Mouse (Mus musculus) intestine, embryonic 15.5 days (tissue): ENCODE data around the gene Mccc2. TPM values are rescaled to one million over a fixed set of nuclear protein-coding genes. Genes with fewer than 3 reads are reported as not detected.

Experiments
- ATAC-seq: fragments of 200-750 bp; cut with Nextera tagmentation; 2 replicates; pipeline ENCODE4 v1.8.0; 2017; ENCODE audit warnings: moderate TSS enrichment, moderate library complexity
- H3K27ac ChIP-seq: fragments of 300-500 bp; sonication (generic); 2 replicates; pipeline ENCODE4 v1.5.1; 2015; ENCODE audit warnings: mild to moderate bottlenecking, inconsistent platforms
- H3K27me3 ChIP-seq: fragments of 300-500 bp; sonication (generic); replicated peaks from 2 replicates; pipeline ENCODE4 v1.6.1; 2015; ENCODE audit warnings: inconsistent platforms
- H3K36me3 ChIP-seq: fragments of 300-500 bp; sonication (generic); 2 replicates; pipeline ENCODE4 v1.6.1; 2015; ENCODE audit warnings: inconsistent platforms
- H3K4me1 ChIP-seq: fragments of 300-500 bp; sonication (generic); replicated peaks from 2 replicates; pipeline ENCODE4 v1.6.1; 2015; ENCODE audit warnings: inconsistent platforms
- H3K4me2 ChIP-seq: fragments of 300-500 bp; sonication (generic); replicated peaks from 2 replicates; pipeline ENCODE4 v1.6.1; 2015; ENCODE audit warnings: mild to moderate bottlenecking, inconsistent platforms
- H3K4me3 ChIP-seq: fragments of 300-500 bp; sonication (generic); replicated peaks from 2 replicates; pipeline ENCODE4 v1.5.1; 2015; ENCODE audit warnings: inconsistent platforms
- H3K9ac ChIP-seq: fragments of 300-500 bp; sonication (generic); 2 replicates; pipeline ENCODE4 v1.6.1; 2015; ENCODE audit warnings: inconsistent platforms
- H3K9me3 ChIP-seq: fragments of 300-500 bp; sonication (generic); 2 replicates; pipeline ENCODE4 v1.6.1; 2016; ENCODE audit warnings: inconsistent platforms
- WGBS: fragments of 180-500 bp; shearing (Covaris S2); methylation state at CpG from one replicate; pipeline ENCODE4 v1.1.7; 2015; 5-methylcytosine and 5-hydroxymethylcytosine counted together
- polyA plus RNA-seq: library from polyadenylated mRNA; unstranded; fragments of >200 nt; fragmentation: Nextera tagmentation; extraction: Ambion mirVana; gene quantifications from 2 replicates; pipeline ENCODE4 v1.2.1, GENCODE M21; 2015

Mccc2 gene
- polyA plus RNA-seq, 1 experiment from 2014 or later, result 46.7 TPM

- Histone ChIP-seq H3K4me2 (no peak overlapping the region), H3K27ac (no peak overlapping the region), H3K9me3 (no peaks in the 10 kb centered on the region), H3K4me3 (no peak overlapping the region), H3K4me1 (no peaks in the 10 kb centered on the region), H3K27me3 (no peaks in the 10 kb centered on the region), H3K36me3 (no peaks in the 10 kb centered on the region), H3K9ac (no peak overlapping the region)
- ATAC-seq, result no peak
- WGBS, result 72% methylated on average over 3 of the region's 3 CpGs
These were observed 77.7 kb downstream of the Mccc2 start for GRCm38 (mm10) chr13:99937741-99938140.

DNA sequence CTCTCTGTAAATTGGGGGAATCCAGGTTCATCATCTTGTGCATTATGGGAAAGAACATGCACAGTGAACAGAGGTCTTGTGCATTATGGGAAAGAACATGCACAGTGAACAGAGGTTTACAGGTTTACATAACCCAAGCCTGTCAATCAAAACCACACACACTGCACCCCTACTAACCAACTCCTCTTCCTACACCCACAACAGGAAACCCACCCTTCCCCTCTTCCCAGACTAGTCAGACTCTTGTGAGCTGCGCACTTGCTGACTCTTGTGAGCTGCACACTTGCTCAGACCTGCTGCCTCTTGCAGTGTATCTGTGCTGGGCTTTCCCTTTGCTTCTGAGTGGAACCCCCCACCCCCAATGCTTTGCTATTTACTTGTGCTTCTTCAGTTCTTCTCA lies 83.0 kb downstream of the Mccc2 start:
- Histone ChIP-seq H3K27me3 (no peaks in the 10 kb centered on the region), H3K27ac (no peak overlapping the region), H3K4me3 (no peak overlapping the region), H3K4me1 (no peaks in the 10 kb centered on the region), H3K9ac (no peak overlapping the region), H3K4me2 (no peak overlapping the region), H3K36me3 (no peaks in the 10 kb centered on the region), H3K9me3 (no peaks in the 10 kb centered on the region)
- ATAC-seq, result no peak
- WGBS, result 80% methylated on average over 1 of the region's 1 CpGs

GRCm38 (mm10) chr13:99931502-99931901 lies 83.9 kb downstream of the Mccc2 start:
- Histone ChIP-seq H3K9ac (no peak overlapping the region), H3K36me3 (no peaks in the 10 kb centered on the region), H3K27me3 (no peaks in the 10 kb centered on the region), H3K4me3 (no peak overlapping the region), H3K27ac (no peak overlapping the region), H3K4me1 (no peaks in the 10 kb centered on the region), H3K4me2 (no peak overlapping the region), H3K9me3 (no peaks in the 10 kb centered on the region)
- ATAC-seq, result no peak
- WGBS, result 87% methylated on average over 6 of the region's 6 CpGs

- Histone ChIP-seq H3K36me3 (no peaks in the 10 kb centered on the region), H3K9me3 (no peaks in the 10 kb centered on the region), H3K4me1 (no peaks in the 10 kb centered on the region), H3K27ac (no peak overlapping the region), H3K9ac (no peak overlapping the region), H3K4me2 (no peak overlapping the region), H3K4me3 (no peak overlapping the region), H3K27me3 (no peaks in the 10 kb centered on the region)
- WGBS, result 68% methylated on average over 5 of the region's 5 CpGs
- no peak for ATAC-seq
These were observed 89.2 kb downstream of the Mccc2 start for GRCm38 (mm10) chr13:99926249-99926648.

DNA sequence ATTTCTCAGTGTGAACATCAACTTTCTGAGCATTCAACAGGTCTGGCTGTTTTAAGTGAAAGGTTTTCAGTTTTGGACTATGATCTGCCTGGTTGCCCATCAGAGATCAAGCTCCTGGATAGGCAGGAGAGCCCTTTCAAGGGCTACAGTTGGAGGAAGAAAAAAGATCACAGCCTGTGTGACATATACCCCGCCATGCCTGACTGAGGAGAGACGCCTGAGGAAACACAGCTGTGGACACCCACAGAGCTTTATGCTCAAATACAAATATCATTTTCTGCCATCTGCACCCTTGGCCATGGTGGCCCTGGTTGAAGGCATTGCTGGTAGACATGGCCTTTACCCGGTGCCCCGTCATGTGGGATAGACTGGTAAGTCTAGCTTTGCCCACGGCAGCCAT lies 99.8 kb downstream of the Mccc2 start:
- 86% methylated on average over 5 of the region's 5 CpGs for WGBS
- ATAC-seq, result no peak
- Histone ChIP-seq H3K9me3 (no peaks in the 10 kb centered on the region), H3K9ac (no peak overlapping the region), H3K4me1 (no peaks in the 10 kb centered on the region), H3K27me3 (no peaks in the 10 kb centered on the region), H3K4me3 (no peak overlapping the region), H3K27ac (no peak overlapping the region), H3K4me2 (no peak overlapping the region), H3K36me3 (no peaks in the 10 kb centered on the region)

DNA sequence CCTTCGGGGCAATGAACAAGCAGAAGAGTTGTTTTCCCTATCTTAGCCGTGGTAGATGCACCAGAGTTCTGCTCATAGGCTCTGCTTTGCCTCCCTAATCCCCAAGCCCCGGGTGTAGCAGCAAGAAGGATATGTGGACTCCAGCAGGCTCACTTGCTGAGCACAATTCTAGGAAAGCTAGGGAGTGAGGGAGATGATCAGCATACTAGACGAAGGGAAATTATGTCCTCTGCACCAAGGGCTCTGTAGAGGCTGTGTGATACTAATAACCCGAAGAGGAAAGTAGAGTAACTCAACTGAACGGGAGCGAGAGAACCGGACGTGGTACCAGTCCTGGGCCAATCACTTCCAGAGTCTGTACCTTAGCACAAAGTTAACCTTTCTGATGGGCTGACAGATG lies 114.5 kb downstream of the Mccc2 start, which contains the start of gene Cartpt:
Gene Cartpt (minus strand): TSS at position 127 of the 400 bp plus-strand sequence.
- no peaks in the 10 kb centered on the region for H3K9me3 ChIP-seq
- no peak within 1 kb of the TSS for H3K27ac ChIP-seq
- WGBS, result 52% methylated on average over 9 of the region's 9 CpGs
- H3K9ac ChIP-seq, result no peak within 1 kb of the TSS
- peaks cover 6% of the 10 kb centered on the region; the same call in 1 of the 2 replicates for H3K4me1 ChIP-seq
- peaks cover 28% of the 10 kb centered on the region for H3K27me3 ChIP-seq
- no peaks in the 10 kb centered on the region for H3K36me3 ChIP-seq
- peak within 1 kb of the TSS; percentile 44 for H3K4me2 ChIP-seq
- ATAC-seq, result no peak
- H3K4me3 ChIP-seq, result peak within 1 kb of the TSS; percentile 9; the same call in 1 of the 2 replicates

- Histone ChIP-seq H3K4me2 (peak overlapping the region; percentile 44), H3K36me3 (no peaks in the 10 kb centered on the region), H3K4me1 (peaks cover 6% of the 10 kb centered on the region; the same call in 1 of the 2 replicates), H3K4me3 (peak overlapping the region; percentile 9; the same call in 1 of the 2 replicates), H3K9ac (no peak overlapping the region), H3K9me3 (no peaks in the 10 kb centered on the region), H3K27ac (no peak overlapping the region), H3K27me3 (peaks cover 28% of the 10 kb centered on the region)
- ATAC-seq, result peak; percentile 61; the same call in 1 of the 2 replicates
- WGBS, result 2% methylated on average over 30 of the region's 30 CpGs
These were observed 114.9 kb downstream of the Mccc2 start for GRCm38 (mm10) chr13:99900557-99900892.

DNA sequence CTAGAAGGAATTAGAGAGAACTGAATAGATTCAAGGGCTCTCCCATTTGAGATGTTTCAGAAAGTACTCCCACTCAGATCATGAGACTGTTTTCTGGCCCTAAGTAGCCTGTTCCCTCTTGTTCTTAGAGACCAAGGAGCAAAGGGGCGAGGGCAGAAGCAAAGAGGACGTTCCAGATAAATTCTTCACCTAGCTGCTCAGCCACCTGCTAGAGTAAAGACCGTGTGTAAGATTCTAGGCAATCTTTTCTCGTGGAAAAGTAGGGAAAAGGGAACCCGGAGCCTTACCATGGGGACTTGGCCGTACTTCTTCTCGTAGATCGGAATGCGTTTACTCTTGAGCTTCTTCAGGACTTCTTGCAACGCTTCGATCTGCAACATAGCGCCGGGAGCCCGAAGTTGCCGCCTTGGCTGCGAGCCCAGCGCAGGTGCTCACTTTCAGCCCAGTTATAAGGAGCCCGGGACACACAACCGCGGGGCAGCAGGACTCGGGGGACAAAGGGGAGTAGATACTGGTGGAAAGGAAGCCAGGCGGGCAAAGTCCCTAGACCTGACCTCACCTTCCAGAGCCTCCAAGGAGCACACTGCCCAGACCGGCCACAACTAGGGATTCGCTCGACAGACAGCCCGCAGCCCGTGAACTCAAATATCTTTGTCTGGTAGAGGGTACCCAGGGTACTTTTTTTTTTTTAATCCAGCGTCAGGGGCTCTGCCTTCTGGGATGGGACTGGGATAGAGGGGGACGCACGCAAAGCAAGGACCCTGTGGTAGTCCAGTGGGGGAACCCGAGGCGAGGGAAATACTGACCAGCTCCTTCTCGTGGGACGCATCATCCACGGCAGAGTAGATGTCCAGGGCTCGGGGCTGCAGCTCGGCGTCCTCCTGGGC lies 115.5 kb downstream of the Mccc2 start:
- WGBS, result 8% methylated on average over 38 of the region's 38 CpGs
- peak overlapping the region; percentile 9; the same call in 1 of the 2 replicates for H3K4me3 ChIP-seq
- H3K27me3 ChIP-seq, result peaks cover 28% of the 10 kb centered on the region
- H3K9ac ChIP-seq, result no peak overlapping the region
- H3K4me2 ChIP-seq, result peak overlapping the region; percentile 44
- peaks cover 6% of the 10 kb centered on the region; the same call in 1 of the 2 replicates for H3K4me1 ChIP-seq
- no peak for ATAC-seq
- no peaks in the 10 kb centered on the region for H3K9me3 ChIP-seq
- H3K36me3 ChIP-seq, result no peaks in the 10 kb centered on the region
- H3K27ac ChIP-seq, result no peak overlapping the region

DNA sequence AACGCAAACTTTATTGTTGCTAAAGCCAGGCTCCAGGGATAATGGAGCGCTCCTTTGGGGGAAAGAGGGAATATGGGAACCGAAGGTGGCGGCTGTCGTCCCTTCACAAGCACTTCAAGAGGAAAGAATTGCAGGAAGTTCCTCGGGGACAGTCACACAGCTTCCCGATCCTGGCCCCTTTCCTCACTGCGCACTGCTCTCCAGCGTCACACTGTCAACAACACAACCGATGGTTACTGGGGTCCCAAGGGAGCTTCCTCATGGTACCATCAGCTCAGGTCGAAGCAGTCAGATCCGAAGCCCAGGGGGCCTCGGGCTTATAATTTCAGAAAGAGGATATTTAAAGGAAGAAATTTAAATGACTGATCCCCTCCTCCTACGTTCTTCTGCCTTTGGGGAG lies 116.6 kb downstream of the Mccc2 start:
- 26% methylated on average over 14 of the region's 14 CpGs for WGBS
- peaks cover 6% of the 10 kb centered on the region; the same call in 1 of the 2 replicates for H3K4me1 ChIP-seq
- no peak overlapping the region for H3K27ac ChIP-seq
- H3K36me3 ChIP-seq, result no peaks in the 10 kb centered on the region
- no peaks in the 10 kb centered on the region for H3K9me3 ChIP-seq
- no peak for ATAC-seq
- no peak overlapping the region for H3K4me2 ChIP-seq
- peaks cover 28% of the 10 kb centered on the region for H3K27me3 ChIP-seq
- H3K9ac ChIP-seq, result no peak overlapping the region
- H3K4me3 ChIP-seq, result no peak overlapping the region

Other genes starting within 250 kb of the Mccc2 start
- gene Cartpt, start 114.5 kb downstream of the Mccc2 start, polyA plus RNA-seq, result 22.5 and 30.9 TPM in 2 replicates
- gene Bdp1, start 88.4 kb upstream of the Mccc2 start, polyA plus RNA-seq, result 28.8 and 36.7 TPM in 2 replicates
- gene Serf1, start 92.4 kb upstream of the Mccc2 start, polyA plus RNA-seq, result 136 and 168 TPM in 2 replicates
- 45.1 and 49.1 TPM in 2 replicates for gene Smn1, start 109.2 kb upstream of the Mccc2 start, polyA plus RNA-seq
- gene Naip2, start 186.5 kb upstream of the Mccc2 start, polyA plus RNA-seq, result 6.4 and 6.5 TPM in 2 replicates
- gene Naip5, start 230.7 kb upstream of the Mccc2 start, polyA plus RNA-seq, result 7.1 and 8.9 TPM in 2 replicates